Mouse (Mus musculus): ENCODE data around the gene Krtap10-10. TPM values are rescaled to one million over a fixed set of nuclear protein-coding genes. Genes with fewer than 3 reads are reported as not detected.

Krtap10-10 gene
- total RNA-seq (2023): not detected

DNA sequence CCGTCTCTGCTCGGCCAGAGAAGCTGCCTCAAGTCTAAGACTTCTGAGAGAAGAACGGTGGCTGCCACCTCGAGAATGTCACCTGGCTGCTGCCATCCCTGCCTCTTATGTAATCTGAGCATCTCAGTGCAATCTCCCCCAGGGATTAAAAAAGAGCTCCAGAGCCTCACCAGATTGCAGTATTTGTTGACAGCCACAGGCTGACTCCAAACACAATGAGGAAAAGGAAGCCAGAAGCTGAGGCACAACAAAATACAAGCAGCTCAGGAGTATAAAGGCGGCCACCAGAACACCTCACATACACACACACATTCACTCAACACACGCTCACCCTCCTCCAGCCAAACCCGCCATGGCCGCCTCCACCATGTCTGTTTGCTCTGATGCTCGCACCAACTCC is at the start of gene Krtap10-10:
TSS of gene Krtap10-10 (plus strand) at position 301 of the 400 bp plus-strand sequence.

GRCm38 (mm10) chr10:77787876-77788275 is 47.9 kb upstream of the Krtap10-10 start, which contains the start of gene Gm7137:
Gene Gm7137 (minus strand): TSS chr10:77788200.

DNA sequence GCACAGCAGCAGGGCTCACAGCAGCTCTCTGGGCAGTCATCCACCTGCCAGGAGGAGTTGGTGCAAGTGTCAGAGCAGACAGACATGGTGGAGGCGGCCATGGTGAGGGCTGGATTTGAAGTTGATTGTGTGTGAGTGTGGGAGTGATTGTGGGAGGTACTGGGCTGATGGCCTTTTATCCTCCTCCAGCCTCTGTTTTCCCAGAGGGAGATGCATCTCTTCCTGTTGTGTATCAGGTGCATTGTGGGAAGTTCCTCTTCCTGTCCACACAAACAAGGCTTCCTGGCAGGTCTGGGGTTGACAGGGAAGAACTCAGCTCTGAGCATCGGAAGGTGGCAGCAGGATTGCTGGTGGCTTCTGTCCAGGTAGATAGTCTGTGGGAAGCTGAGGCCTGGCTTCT is 40.8 kb upstream of the Krtap10-10 start, which contains the start of gene Gm9639:
TSS of gene Gm9639 (minus strand) at position 101 of the 400 bp plus-strand sequence.

GRCm38 (mm10) chr10:77798921-77799508 is 36.7 kb upstream of the Krtap10-10 start, which contains the start of gene Gm19668:
Gene Gm19668 (minus strand): TSS chr10:77799133.

GRCm38 (mm10) chr10:77811743-77812142 is 24.0 kb upstream of the Krtap10-10 start, which contains the start of gene Gm9507:
Gene Gm9507 (minus strand): TSS chr10:77811843.

DNA sequence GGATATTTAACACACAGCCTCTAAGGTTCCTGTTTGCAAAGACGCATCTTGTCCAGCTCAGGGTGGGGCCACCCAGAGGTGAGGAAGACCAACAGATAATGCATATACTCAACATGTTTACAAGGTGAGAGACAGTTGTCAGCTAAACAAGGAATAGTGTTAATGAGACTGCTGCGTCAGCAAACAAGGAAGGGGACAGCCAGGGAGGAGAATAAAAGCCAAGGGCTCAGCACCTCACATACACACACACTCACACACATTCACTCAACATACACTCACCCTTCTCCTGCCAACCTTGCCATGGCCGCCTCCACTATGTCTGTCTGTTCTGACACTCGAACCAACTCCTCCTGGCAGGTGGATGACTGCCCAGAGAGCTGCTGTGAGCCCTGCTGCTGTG is 21.4 kb upstream of the Krtap10-10 start, which contains the start of gene Gm2696:
TSS of gene Gm2696 (plus strand) at position 301 of the 400 bp plus-strand sequence.

GRCm38 (mm10) chr10:77826951-77827350 is 8.8 kb upstream of the Krtap10-10 start, which contains the start of gene Krtap10-4:
Gene Krtap10-4 (minus strand): TSS chr10:77827095.

DNA sequence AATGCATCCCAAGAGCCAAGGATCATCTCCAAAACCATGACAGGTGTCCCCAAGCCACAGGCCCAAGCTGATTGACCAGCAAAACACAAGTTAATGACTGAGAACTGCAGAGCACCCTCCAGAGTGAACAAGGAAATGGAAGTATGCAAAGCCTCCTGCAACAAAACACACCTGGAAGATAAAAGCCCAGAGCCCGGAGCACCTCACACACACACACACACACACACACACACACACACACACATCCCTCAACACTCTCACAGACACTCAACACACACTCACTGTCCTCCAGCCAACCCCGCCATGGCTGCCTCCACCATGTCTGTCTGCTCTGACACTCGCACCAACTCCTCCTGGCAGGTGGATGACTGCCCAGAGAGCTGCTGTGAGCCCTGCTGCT is 10.8 kb downstream of the Krtap10-10 start, which contains the start of gene Gm36176:
TSS of gene Gm36176 (plus strand) at position 301 of the 400 bp plus-strand sequence.

DNA sequence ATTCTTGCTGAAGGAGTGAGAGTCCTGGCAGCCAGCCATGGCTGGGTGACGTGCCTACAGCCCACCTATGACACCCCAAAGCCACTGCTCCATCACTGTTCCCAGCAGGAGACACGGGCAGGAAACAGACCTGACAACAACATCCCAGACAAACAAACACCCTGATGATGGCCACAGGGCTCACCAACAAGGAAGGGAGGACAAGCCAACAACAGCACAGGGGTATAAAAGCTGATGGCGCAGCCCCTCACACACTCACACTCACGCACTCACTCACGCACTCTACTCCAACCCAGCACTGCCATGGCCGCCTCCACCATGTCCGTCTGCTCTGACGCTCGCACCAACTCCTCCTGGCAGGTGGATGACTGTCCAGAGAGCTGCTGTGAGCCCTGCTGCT is 16.8 kb downstream of the Krtap10-10 start, which contains the start of gene Gm10318:
TSS of gene Gm10318 (plus strand) at position 301 of the 400 bp plus-strand sequence.

DNA sequence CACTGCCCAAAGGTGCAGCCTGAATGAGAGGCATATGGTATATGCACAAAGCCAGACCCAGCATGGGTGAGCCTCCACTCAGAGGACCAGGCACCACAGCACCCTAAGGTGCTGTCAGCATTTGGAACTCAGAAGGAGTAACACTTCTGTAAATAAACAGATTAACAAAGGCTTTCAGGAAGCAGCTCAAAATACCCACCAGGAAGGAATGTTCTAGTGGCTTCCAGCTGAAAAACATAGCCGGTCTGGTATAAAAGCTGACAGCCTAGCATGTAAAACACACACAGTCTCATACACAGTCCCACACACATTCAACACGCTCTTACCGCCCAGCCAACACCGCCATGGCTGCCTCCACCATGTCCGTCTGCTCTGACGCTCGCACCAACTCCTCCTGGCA is 25.9 kb downstream of the Krtap10-10 start, which contains the start of gene Gm3285:
TSS of gene Gm3285 (plus strand) at position 301 of the 400 bp plus-strand sequence.

Other genes starting within 250 kb of the Krtap10-10 start
- gene Sumo3, start 229.8 kb upstream of the Krtap10-10 start, total RNA-seq (2023): 61.4 TPM
- gene Gm49325, start 229.8 kb upstream of the Krtap10-10 start, total RNA-seq (2023): not detected
- 36.8 TPM for gene Ube2g2, start 213.7 kb upstream of the Krtap10-10 start, total RNA-seq (2023)
- gene Tspear, start 149.4 kb upstream of the Krtap10-10 start, total RNA-seq (2023): 0.44 TPM
- gene Gm19402, start 145.2 kb upstream of the Krtap10-10 start, total RNA-seq (2023): not detected
- gene Gm9508, start 138.7 kb upstream of the Krtap10-10 start, total RNA-seq (2023): not detected
- not detected for gene Gm10272, start 129.3 kb upstream of the Krtap10-10 start, total RNA-seq (2023)
- gene Gm10024, start 124.5 kb upstream of the Krtap10-10 start, total RNA-seq (2023): not detected
- gene Gm10142, start 120.1 kb upstream of the Krtap10-10 start, total RNA-seq (2023): not detected
- not detected for gene Krtap12-1, start 115.3 kb upstream of the Krtap10-10 start, total RNA-seq (2023)
- gene Gm10100, start 109.5 kb upstream of the Krtap10-10 start, total RNA-seq (2023): not detected
- not detected for gene Gm18596, start 93.3 kb upstream of the Krtap10-10 start, total RNA-seq (2023)
- gene Gm9736, start 84.6 kb upstream of the Krtap10-10 start, total RNA-seq (2023): not detected
- gene Gm3233, start 76.3 kb upstream of the Krtap10-10 start, total RNA-seq (2023): not detected
- gene Gm3238, start 64.6 kb upstream of the Krtap10-10 start, total RNA-seq (2023): not detected
- not detected for gene Gm7138, start 59.0 kb upstream of the Krtap10-10 start, total RNA-seq (2023)
- gene Gm3250, start 53.4 kb upstream of the Krtap10-10 start, total RNA-seq (2023): not detected
- not detected for gene Gm7137, start 47.7 kb upstream of the Krtap10-10 start, total RNA-seq (2023)
- not detected for gene Gm9639, start 40.9 kb upstream of the Krtap10-10 start, total RNA-seq (2023)
- gene Gm19668, start 36.8 kb upstream of the Krtap10-10 start, total RNA-seq (2023): not detected
- not detected for gene Gm9507, start 24.1 kb upstream of the Krtap10-10 start, total RNA-seq (2023)
- not detected for gene Gm2696, start 21.3 kb upstream of the Krtap10-10 start, total RNA-seq (2023)
- not detected for gene Krtap10-4, start 8.9 kb upstream of the Krtap10-10 start, total RNA-seq (2023)
- gene Gm36176, start 10.9 kb downstream of the Krtap10-10 start, total RNA-seq (2023): not detected
- not detected for gene Gm10318, start 16.9 kb downstream of the Krtap10-10 start, total RNA-seq (2023)
- gene Gm3285, start 26.0 kb downstream of the Krtap10-10 start, total RNA-seq (2023): not detected
- gene Lrrc3, start 66.6 kb downstream of the Krtap10-10 start, total RNA-seq (2023): not detected
- gene Trpm2, start 134.6 kb downstream of the Krtap10-10 start, total RNA-seq (2023): 3.9 TPM
- gene 1810043G02Rik, start 142.6 kb downstream of the Krtap10-10 start, total RNA-seq (2023): 6.7 TPM
- gene Pfkl, start 174.1 kb downstream of the Krtap10-10 start, total RNA-seq (2023): 111 TPM
- not detected for gene Dnmt3l, start 206.0 kb downstream of the Krtap10-10 start, total RNA-seq (2023)
- not detected for gene Aire, start 207.7 kb downstream of the Krtap10-10 start, total RNA-seq (2023)
- gene Icosl, start 233.4 kb downstream of the Krtap10-10 start, total RNA-seq (2023): 14.0 TPM

Data from CD4-positive naive resting alpha-beta T cell, adult 57 days (primary cell).